Mouse (Mus musculus) intestine, postnatal 0 days (tissue): ENCODE data around the gene Rnf4. TPM values are rescaled to one million over a fixed set of nuclear protein-coding genes. Genes with fewer than 3 reads are reported as not detected.

Experiments used
- ATAC-seq: fragments of 200-750 bp; cut with Nextera tagmentation; 2 replicates; pipeline ENCODE4 v1.8.0; 2017; ENCODE audit warnings: mild to moderate bottlenecking, moderate TSS enrichment, moderate library complexity
- H3K27ac ChIP-seq: fragments of 300-500 bp; sonication (generic); 2 replicates; pipeline ENCODE4 v1.5.1; 2014; ENCODE audit warnings: mild to moderate bottlenecking, low read depth, low read length, moderate library complexity
- H3K27me3 ChIP-seq: fragments of 300-500 bp; sonication (generic); replicated peaks from 2 replicates; pipeline ENCODE4 v1.6.1; 2014; ENCODE audit warnings: low read length, mixed read lengths; ENCODE audit not compliant: control insufficient read depth, insufficient read depth
- H3K36me3 ChIP-seq: fragments of 300-500 bp; sonication (generic); 2 replicates; pipeline ENCODE4 v1.6.1; 2014; ENCODE audit warnings: mild to moderate bottlenecking, moderate library complexity; ENCODE audit not compliant: control insufficient read depth, insufficient read depth
- H3K4me1 ChIP-seq: fragments of 300-500 bp; sonication (generic); replicated peaks from 2 replicates; pipeline ENCODE4 v1.6.1; 2014; ENCODE audit warnings: antibody characterized with exemption, low read length, mixed read lengths; ENCODE audit not compliant: control insufficient read depth, insufficient read depth
- H3K4me2 ChIP-seq: fragments of 300-500 bp; sonication (generic); replicated peaks from 2 replicates; pipeline ENCODE4 v1.6.1; 2014; ENCODE audit warnings: low read depth, mild to moderate bottlenecking, moderate library complexity
- H3K4me3 ChIP-seq: fragments of 300-500 bp; sonication (generic); 2 replicates; pipeline ENCODE4 v1.5.1; 2014; ENCODE audit warnings: low read depth, low read length
- H3K9ac ChIP-seq: fragments of 300-500 bp; sonication (generic); 2 replicates; pipeline ENCODE4 v1.6.1; 2014; ENCODE audit warnings: mild to moderate bottlenecking, low read depth, low read length
- H3K9me3 ChIP-seq: fragments of 300-500 bp; sonication (generic); 2 replicates; pipeline ENCODE4 v1.6.1; 2016; ENCODE audit warnings: mixed run types; ENCODE audit not compliant: control insufficient read depth
- CTCF ChIP-seq: sonication (generic); IDR thresholded peaks from 2 replicates; pipeline ENCODE4 v1.5.1; 2016; ENCODE audit warnings: low read depth, mild to moderate bottlenecking, control low read depth, antibody characterized with exemption, moderate library complexity
- WGBS: fragments of 180-500 bp; shearing (Covaris S2); extraction: QIAGEN DNeasy Blood & Tissue Kit; methylation state at CpG from one replicate; pipeline ENCODE4 v1.1.7; 2014; 5-methylcytosine and 5-hydroxymethylcytosine counted together
- polyA plus RNA-seq: library from polyadenylated mRNA; unstranded; fragments of >200 nt; fragmentation: Nextera tagmentation; extraction: Ambion mirVana; gene quantifications from 2 replicates; pipeline ENCODE4 v1.2.1, GENCODE M21; 2015

Gene Rnf4
- 62.3 and 65.0 TPM in 2 replicates for polyA plus RNA-seq

DNA sequence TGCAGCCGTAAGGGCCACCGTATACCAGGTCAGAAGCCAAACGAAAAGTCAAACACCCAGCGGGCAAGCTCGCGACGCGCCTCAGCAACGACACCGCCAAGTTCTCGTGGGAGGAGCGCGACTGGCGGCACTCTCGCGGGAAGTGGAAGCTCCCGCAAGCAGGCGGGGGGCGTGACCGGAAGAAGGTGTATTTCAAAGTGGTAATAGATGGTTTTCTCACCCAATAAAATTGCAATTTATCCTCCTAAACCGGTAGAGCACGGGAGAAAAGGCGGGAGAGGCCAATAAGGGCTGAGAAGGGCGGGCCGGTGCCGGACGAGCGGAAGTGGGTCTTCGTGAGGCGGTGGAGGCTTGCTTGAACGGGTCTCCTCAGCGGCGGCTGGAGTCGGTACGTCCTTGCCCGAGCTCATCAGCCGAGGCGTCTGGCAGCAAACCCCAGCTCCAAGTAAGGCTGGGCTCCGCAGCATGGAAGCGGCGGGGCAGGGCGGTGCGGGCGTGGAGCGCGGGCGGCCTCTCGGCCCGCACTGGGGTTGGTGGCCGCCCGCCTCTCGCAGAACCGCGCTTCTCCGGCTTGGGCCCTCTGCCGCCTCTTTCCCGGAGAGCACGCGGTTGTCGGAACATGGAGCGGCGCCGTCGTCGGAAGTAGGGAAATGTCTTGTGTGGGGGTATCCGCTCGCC, at the start of gene Rnf4:
Rnf4 (plus strand) TSS at position 193 of the 678 bp plus-strand sequence.
- Histone ChIP-seq H3K27me3 (no peaks in the 10 kb centered on the region), H3K4me2 (peak within 1 kb of the TSS; percentile 90), H3K4me1 (peaks cover 6% of the 10 kb centered on the region), H3K4me3 (peak within 1 kb of the TSS; percentile 94), H3K36me3 (0 out of 2 replicates have a peak, but pooled peaks cover 4% of the 10 kb centered on the region), H3K9ac (peak within 1 kb of the TSS; percentile 96), H3K27ac (peak within 1 kb of the TSS; percentile 97), H3K9me3 (no peaks in the 10 kb centered on the region)
- peak; percentile 96 for ATAC-seq
- 0 out of 2 replicates have a peak, but pooled peaks have one; percentile 1 for TF ChIP-seq CTCF
- WGBS: under 1% methylated on average over 65 of the region's 67 CpGs

DNA sequence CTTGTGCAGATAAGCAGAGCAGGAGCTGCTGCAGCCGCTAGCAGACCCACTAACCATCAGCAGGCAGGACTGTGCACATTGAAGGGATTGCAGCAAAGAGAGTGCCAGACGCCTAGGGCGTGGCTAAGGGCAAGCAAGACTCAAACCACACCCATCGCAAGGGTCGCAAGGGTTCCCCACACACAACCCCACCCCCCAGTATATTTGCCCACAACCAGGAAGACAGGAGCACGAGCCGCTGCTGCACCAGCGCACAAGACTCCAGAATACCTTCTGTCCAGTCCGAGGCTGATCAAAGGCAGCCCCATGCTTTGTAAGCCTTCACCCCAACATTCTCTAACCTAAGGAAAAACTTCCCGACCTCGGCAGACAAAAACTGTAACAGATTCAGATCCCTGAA, 49.6 kb upstream of the Rnf4 start:
- ATAC-seq: no peak
- Histone ChIP-seq H3K4me3 (peak overlapping the region; percentile 1; the same call in 1 of the 2 replicates), H3K9me3 (no peaks in the 10 kb centered on the region), H3K4me1 (no peaks in the 10 kb centered on the region), H3K4me2 (peak overlapping the region; percentile 83; the same call in 1 of the 2 replicates), H3K27ac (no peak overlapping the region), H3K27me3 (peaks cover 45% of the 10 kb centered on the region), H3K36me3 (no peaks in the 10 kb centered on the region), H3K9ac (no peak overlapping the region)
- TF ChIP-seq CTCF: no peak
- 1% methylated on average over 11 of the region's 11 CpGs for WGBS

DNA sequence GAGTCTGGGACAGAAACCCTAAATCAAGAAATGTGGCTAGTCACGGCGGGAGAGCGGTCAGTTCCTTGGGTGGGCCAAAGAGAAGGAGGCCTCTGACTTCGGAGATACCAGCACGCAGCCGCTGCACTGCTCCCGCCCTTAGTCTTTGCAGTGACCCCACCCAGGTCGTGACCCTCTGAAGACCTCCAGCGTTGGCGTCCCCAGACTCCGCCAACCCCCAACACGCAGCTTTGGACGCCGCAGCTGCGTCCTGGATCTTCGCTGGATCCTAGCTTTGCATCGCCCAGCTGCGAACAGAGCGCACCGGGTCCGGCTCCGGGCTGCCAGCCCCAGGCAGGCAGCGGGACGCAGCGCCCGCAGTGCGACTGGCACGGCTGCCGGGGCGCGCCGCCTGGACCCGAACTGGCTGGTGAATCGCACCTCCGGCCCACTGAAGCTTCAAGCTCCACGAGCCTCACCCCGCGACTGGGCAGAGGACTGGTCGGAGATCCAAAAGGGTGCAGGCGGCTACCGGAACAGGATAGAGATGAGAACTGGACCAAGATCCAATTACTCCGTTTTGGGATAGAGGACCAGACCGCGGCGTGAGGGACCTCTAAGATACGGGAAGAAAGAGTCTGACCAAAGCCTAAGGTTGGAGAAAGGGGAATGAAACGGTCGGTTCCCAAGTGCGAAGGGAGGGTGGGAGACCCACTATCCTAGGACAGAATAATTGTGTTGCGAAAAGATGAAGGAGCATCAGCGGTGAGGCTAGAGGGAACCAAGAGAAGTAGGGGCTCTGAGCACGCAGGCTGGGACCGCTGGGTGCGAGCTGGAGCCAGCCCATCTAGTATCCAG, 48.9 kb upstream of the Rnf4 start:
- no peak overlapping the region for H3K9ac ChIP-seq
- no peaks in the 10 kb centered on the region for H3K36me3 ChIP-seq
- H3K27me3 ChIP-seq: peaks cover 45% of the 10 kb centered on the region
- WGBS: under 1% methylated on average over 54 of the region's 54 CpGs
- H3K4me1 ChIP-seq: no peaks in the 10 kb centered on the region
- no peak for ATAC-seq
- TF ChIP-seq CTCF: no peak
- peak overlapping the region; percentile 83 for H3K4me2 ChIP-seq
- H3K4me3 ChIP-seq: peak overlapping the region; percentile 52
- no peak overlapping the region for H3K27ac ChIP-seq
- H3K9me3 ChIP-seq: no peaks in the 10 kb centered on the region

DNA sequence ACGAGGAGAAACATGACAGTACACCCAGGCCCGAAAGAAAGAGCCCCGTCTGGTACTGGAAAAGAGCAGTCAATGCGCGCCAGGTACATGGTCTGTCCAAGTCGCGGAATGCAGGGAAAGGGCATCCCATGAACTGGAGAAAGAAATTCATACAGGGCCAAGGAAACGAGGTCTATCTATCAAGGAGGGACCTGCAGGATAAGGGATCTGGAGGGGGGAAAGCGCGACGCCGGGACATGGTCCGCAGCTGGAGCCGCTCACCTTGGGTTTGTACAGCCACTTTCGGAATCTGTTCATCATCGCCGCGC, 48.3 kb upstream of the Rnf4 start:
- no peaks in the 10 kb centered on the region for H3K36me3 ChIP-seq
- WGBS: 1% methylated on average over 14 of the region's 18 CpGs
- H3K4me2 ChIP-seq: peak overlapping the region; percentile 83
- TF ChIP-seq CTCF: no peak
- peaks cover 45% of the 10 kb centered on the region for H3K27me3 ChIP-seq
- peak overlapping the region; percentile 52 for H3K4me3 ChIP-seq
- H3K4me1 ChIP-seq: no peaks in the 10 kb centered on the region
- ATAC-seq: no peak
- H3K9ac ChIP-seq: no peak overlapping the region
- no peak overlapping the region for H3K27ac ChIP-seq
- no peaks in the 10 kb centered on the region for H3K9me3 ChIP-seq

DNA sequence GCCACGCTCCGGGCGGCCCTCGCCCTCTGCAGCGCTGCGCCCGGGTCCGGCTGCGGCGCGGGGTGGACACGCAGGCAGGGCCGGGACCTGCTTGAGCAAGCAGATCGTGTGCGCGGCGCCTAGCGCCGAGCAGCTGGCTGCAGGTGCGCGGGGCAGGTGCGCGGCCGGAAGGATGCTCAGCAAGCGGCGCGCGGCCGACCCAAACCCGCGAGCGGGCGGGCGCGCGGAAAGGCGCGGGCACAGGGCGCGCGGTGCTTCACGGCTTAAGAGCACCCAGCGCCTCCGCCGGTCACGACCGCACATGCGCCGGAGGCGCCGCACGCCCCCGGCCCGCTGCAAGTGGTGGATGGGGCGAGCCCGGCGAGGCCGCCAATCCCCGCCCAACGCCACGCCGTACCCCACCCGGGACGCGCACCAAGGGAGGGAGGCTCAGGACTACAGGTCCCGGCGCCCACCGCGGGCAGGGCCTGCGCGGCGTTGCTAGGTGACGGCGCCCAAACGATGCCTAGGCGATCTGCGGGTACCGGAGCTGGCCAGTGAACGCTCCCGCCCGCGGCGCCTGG, 47.9 kb upstream of the Rnf4 start, which contains the start of the genes Zfyve28 and Cfap99:
Zfyve28 (minus strand) TSS at position 296 of the 563 bp plus-strand sequence.
Cfap99 (plus strand) TSS at position 447 of the 563 bp plus-strand sequence.
- Histone ChIP-seq H3K9ac (no peak within 1 kb of the TSS), H3K4me2 (peak within 1 kb of the TSS; percentile 83), H3K27ac (no peak within 1 kb of the TSS), H3K9me3 (no peaks in the 10 kb centered on the region), H3K4me1 (no peaks in the 10 kb centered on the region), H3K36me3 (no peaks in the 10 kb centered on the region), H3K4me3 (peak within 1 kb of the TSS; percentile 52), H3K27me3 (peaks cover 45% of the 10 kb centered on the region)
- WGBS: under 1% methylated on average over 50 of the region's 83 CpGs
- ATAC-seq: peak; percentile 67
- TF ChIP-seq CTCF: no peak

DNA sequence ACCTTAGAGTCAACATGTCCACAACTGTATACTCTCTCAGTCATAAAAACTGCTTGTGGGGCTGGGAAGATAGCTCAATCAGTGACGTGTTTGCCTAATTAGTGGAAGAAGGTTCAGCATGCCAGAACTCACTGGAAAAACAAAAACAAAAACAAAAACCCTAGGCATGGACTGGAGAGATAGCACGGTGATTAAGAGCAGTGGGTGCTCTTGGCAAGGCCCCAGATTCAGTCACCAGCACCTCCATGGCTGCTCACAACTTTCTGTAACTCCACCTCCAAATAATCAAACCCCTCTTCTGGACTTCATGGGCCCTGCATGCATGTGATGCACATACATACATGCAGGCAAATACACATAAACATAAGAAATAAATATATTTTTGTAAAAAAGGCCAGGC, 46.8 kb upstream of the Rnf4 start:
- H3K4me2 ChIP-seq: no peak overlapping the region
- H3K27me3 ChIP-seq: peaks cover 45% of the 10 kb centered on the region
- no peak for ATAC-seq
- no peaks in the 10 kb centered on the region for H3K9me3 ChIP-seq
- no peaks in the 10 kb centered on the region for H3K4me1 ChIP-seq
- 55% methylated on average over 2 of the region's 2 CpGs for WGBS
- no peak for TF ChIP-seq CTCF
- H3K27ac ChIP-seq: no peak overlapping the region
- H3K9ac ChIP-seq: no peak overlapping the region
- no peak overlapping the region for H3K4me3 ChIP-seq
- no peaks in the 10 kb centered on the region for H3K36me3 ChIP-seq
